Mouse (Mus musculus) forebrain, embryonic 11.5 days (tissue): ENCODE measurements around the gene Ttc21a. TPM values are rescaled to one million over a fixed set of nuclear protein-coding genes. Genes with fewer than 3 reads are reported as not detected.

ENCODE experiments used
- ATAC-seq: fragments of 200-750 bp; cut with Nextera tagmentation; replicated peaks from 2 replicates; pipeline ENCODE4 v1.8.0; 2017; ENCODE audit warnings: moderate TSS enrichment; ENCODE audit not compliant: low FRiP score
- DNase-seq: peaks from one replicate; pipeline ENCODE4 v3.0.0-alpha.2; 2017; ENCODE audit warnings: low spot score
- H3K27ac ChIP-seq: fragments of 300-500 bp; sonication (generic); 2 replicates; pipeline ENCODE4 v1.5.1; 2014; ENCODE audit warnings: low read depth, low read length
- H3K27me3 ChIP-seq: fragments of 300-500 bp; sonication (generic); 2 replicates; pipeline ENCODE4 v1.6.1; 2014; ENCODE audit warnings: mild to moderate bottlenecking, low read length, mixed read lengths; ENCODE audit not compliant: control insufficient read depth, insufficient read depth
- H3K36me3 ChIP-seq: fragments of 300-500 bp; sonication (generic); 2 replicates; pipeline ENCODE4 v1.6.1; 2014; ENCODE audit warnings: mild to moderate bottlenecking, low read length, moderate library complexity, mixed read lengths; ENCODE audit not compliant: control insufficient read depth, insufficient read depth
- H3K4me1 ChIP-seq: fragments of 300-500 bp; sonication (generic); replicated peaks from 2 replicates; pipeline ENCODE4 v1.6.1; 2014; ENCODE audit warnings: low read length, mixed read lengths; ENCODE audit not compliant: control insufficient read depth, insufficient read depth
- H3K4me2 ChIP-seq: fragments of 300-500 bp; sonication (generic); 2 replicates; pipeline ENCODE4 v1.6.1; 2014; ENCODE audit warnings: low read depth, mild to moderate bottlenecking, low read length, moderate library complexity, mixed read lengths; ENCODE audit not compliant: severe bottlenecking
- H3K4me3 ChIP-seq: fragments of 300-500 bp; sonication (generic); 2 replicates; pipeline ENCODE4 v1.5.1; 2014; ENCODE audit warnings: low read depth, low read length
- H3K9ac ChIP-seq: fragments of 300-500 bp; sonication (generic); 2 replicates; pipeline ENCODE4 v1.6.1; 2014; ENCODE audit warnings: low read length
- H3K9me3 ChIP-seq: fragments of 300-500 bp; sonication (generic); 2 replicates; pipeline ENCODE4 v1.6.1; 2016; ENCODE audit warnings: low read length, mixed read lengths; ENCODE audit not compliant: control insufficient read depth
- WGBS: fragments of 180-500 bp; shearing (Covaris S2); extraction: QIAGEN DNeasy Blood & Tissue Kit; methylation state at CpG from one replicate; pipeline ENCODE4 v1.1.7; 2014; 5-methylcytosine and 5-hydroxymethylcytosine counted together
- polyA plus RNA-seq: library from polyadenylated mRNA; unstranded; fragments of >200 nt; fragmentation: Nextera tagmentation; extraction: Ambion mirVana; gene quantifications from 2 replicates; pipeline ENCODE4 v1.2.1, GENCODE M21; 2014

The Ttc21a gene
- polyA plus RNA-seq, 1 experiment from 2014 or later = 0.33 TPM

DNA sequence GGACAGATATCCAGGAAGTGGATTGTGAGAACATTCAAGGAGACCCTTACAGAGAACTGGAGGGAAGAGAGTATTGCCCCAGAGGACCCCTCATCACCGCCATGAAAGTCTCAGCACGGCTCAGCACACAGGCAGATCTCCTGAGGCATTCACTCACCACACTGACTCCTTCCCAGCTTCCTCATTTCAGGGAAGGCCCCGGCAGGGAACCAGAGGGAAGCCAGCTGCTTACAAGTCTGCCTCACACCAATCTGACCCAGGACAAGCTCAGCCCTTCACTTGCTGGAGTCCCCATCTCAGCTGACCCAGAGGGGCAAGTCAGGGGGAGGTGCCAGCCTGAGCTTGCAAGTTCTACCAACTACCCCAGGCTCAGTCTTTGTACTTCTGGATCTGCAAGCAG lies 11.4 kb downstream of the Ttc21a start:
- Histone ChIP-seq H3K4me2 (no peak overlapping the region), H3K9me3 (no peaks in the 10 kb centered on the region), H3K4me1 (no peaks in the 10 kb centered on the region), H3K27me3 (no peaks in the 10 kb centered on the region), H3K4me3 (no peak overlapping the region), H3K36me3 (no peaks in the 10 kb centered on the region), H3K27ac (no peak overlapping the region), H3K9ac (no peak overlapping the region)
- WGBS = 63% methylated on average over 3 of the region's 3 CpGs
- DNase-seq (no peak), ATAC-seq (no peak)

DNA sequence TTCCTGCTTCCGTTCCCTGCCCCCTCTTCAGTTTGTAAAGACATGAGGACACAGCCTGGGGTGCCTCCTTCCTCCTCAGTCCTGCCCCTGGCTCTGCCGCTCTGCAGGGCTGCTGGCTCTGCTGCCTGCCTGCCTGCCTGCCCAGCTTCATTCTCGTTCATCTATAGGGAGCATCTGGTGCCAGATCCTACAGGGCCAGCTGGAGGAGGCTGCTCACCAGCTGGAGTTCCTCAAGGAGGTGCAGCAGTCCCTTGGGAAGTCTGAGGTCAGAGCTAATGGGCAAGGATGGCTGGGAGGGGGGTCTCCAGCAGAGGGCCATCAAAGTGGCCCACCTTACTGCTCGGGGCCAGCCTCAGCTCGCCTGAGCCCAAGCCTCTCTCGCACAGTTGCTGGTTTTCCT lies 13.0 kb downstream of the Ttc21a start:
- ATAC-seq (no peak), DNase-seq (no peak)
- no peaks in the 10 kb centered on the region for H3K4me1 ChIP-seq
- no peak overlapping the region for H3K27ac ChIP-seq
- no peak overlapping the region for H3K4me3 ChIP-seq
- H3K9ac ChIP-seq = no peak overlapping the region
- no peaks in the 10 kb centered on the region for H3K9me3 ChIP-seq
- H3K4me2 ChIP-seq = no peak overlapping the region
- 62% methylated on average over 6 of the region's 6 CpGs for WGBS
- H3K27me3 ChIP-seq = no peaks in the 10 kb centered on the region
- H3K36me3 ChIP-seq = no peaks in the 10 kb centered on the region

GRCm38 (mm10) chr9:119951388-119951787 lies 14.0 kb downstream of the Ttc21a start:
- DNase-seq = no peak
- Histone ChIP-seq H3K4me2 (no peak overlapping the region), H3K36me3 (no peaks in the 10 kb centered on the region), H3K9me3 (no peaks in the 10 kb centered on the region), H3K9ac (no peak overlapping the region), H3K27ac (no peak overlapping the region), H3K4me1 (no peaks in the 10 kb centered on the region), H3K27me3 (no peaks in the 10 kb centered on the region), H3K4me3 (no peak overlapping the region)
- 84% methylated on average over 9 of the region's 9 CpGs for WGBS
- no peak for ATAC-seq

- H3K27me3 ChIP-seq = no peaks in the 10 kb centered on the region
- no peaks in the 10 kb centered on the region for H3K36me3 ChIP-seq
- no peak overlapping the region for H3K4me2 ChIP-seq
- no peak overlapping the region for H3K9ac ChIP-seq
- ATAC-seq = no peak
- DNase-seq = no peak
- no peaks in the 10 kb centered on the region for H3K9me3 ChIP-seq
- no peaks in the 10 kb centered on the region for H3K4me1 ChIP-seq
- H3K4me3 ChIP-seq = no peak overlapping the region
- WGBS = 84% methylated on average over 9 of the region's 9 CpGs
- H3K27ac ChIP-seq = no peak overlapping the region
Measured at GRCm38 (mm10) chr9:119958835-119959234, 21.4 kb downstream of the Ttc21a start.

DNA sequence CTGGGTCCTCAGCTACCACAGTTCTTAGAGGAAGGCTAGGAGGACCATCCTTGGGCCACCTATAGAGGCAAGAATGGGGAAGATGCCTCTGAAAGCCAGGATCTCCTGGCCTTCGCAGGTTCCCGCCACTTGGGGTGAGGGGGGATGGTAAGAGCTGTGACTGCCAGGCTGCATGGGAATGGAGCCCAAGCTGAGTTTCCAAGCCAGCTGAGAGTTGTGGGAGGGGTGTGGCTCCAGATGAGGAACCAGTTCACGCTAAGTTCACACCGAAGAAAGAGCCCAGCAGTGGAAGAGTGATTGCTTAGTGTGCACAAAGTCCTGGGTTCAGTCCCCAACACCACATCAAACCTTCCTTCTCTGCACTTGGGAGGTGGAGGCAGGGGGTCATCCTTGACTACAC lies 24.8 kb downstream of the Ttc21a start:
- DNase-seq = no peak
- H3K9ac ChIP-seq = no peak overlapping the region
- no peaks in the 10 kb centered on the region for H3K36me3 ChIP-seq
- no peak overlapping the region for H3K4me3 ChIP-seq
- ATAC-seq = no peak
- no peak overlapping the region for H3K4me2 ChIP-seq
- WGBS = 73% methylated on average over 4 of the region's 4 CpGs
- no peaks in the 10 kb centered on the region for H3K27me3 ChIP-seq
- H3K27ac ChIP-seq = no peak overlapping the region
- no peaks in the 10 kb centered on the region for H3K9me3 ChIP-seq
- no peaks in the 10 kb centered on the region for H3K4me1 ChIP-seq

DNA sequence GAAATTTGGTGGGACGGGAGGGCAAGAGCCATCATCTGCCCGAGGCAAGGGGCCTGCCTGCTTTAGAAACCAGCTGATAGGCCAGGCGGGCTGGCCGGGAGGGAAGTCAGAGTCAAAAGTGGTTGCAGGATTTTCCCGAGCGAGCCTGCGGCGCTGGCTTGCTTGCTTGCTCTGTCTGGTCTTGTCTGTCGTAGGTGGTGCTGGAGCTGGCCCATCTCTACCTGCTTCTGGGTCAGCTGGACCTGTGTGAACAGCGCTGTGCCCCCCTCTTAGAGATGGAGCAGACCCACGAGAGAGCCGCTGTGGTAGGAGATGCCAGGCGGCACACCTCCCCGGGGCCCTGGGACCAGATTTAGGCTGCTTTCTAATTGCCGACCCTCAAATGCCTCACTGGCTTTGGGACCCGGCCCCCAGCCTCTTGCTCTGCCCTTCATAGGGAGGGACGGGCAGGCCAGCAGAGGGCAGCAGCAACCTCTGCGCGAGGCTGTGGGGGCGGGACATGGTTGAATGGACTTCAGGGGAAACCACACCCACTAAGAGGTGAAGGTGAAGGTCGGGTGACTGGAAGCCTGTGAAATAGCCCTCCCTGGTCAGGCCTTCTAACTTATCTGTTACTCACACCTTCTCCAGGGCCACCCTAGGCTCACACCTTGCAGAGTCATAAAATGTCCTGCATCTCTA lies 25.7 kb downstream of the Ttc21a start:
- H3K4me2 ChIP-seq = no peak overlapping the region
- peak overlapping the region; percentile 21 for H3K9ac ChIP-seq
- WGBS = 10% methylated on average over 21 of the region's 21 CpGs
- H3K9me3 ChIP-seq = no peaks in the 10 kb centered on the region
- peak; percentile 71 for ATAC-seq
- no peak overlapping the region for H3K4me3 ChIP-seq
- peak; percentile 87 for DNase-seq
- H3K27ac ChIP-seq = no peak overlapping the region
- no peaks in the 10 kb centered on the region for H3K36me3 ChIP-seq
- H3K27me3 ChIP-seq = no peaks in the 10 kb centered on the region
- no peaks in the 10 kb centered on the region for H3K4me1 ChIP-seq

DNA sequence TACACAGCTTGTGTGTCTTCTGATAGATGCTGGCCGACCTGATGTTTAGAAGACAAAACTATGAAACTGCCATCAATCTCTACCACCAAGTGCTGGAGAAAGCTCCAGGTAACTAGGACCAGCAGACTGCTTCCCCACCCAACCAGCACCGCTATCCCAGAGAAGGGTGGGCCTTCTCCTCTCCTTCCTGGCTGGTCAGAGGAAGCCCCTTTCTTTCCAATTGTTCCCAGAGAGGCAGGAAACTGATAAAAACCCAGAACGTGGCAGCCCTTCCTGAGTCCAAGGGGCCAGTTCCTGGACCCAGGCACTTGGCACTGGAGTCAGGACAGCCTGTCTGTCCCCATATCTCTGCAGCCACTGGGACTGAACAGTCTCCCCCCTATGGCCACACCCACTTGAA lies 26.8 kb downstream of the Ttc21a start:
- no peak overlapping the region for H3K9ac ChIP-seq
- 92% methylated on average over 3 of the region's 3 CpGs for WGBS
- H3K9me3 ChIP-seq = no peaks in the 10 kb centered on the region
- H3K4me3 ChIP-seq = no peak overlapping the region
- ATAC-seq = no peak
- no peak overlapping the region for H3K27ac ChIP-seq
- DNase-seq = no peak
- no peaks in the 10 kb centered on the region for H3K36me3 ChIP-seq
- no peak overlapping the region for H3K4me2 ChIP-seq
- H3K4me1 ChIP-seq = no peaks in the 10 kb centered on the region
- no peaks in the 10 kb centered on the region for H3K27me3 ChIP-seq

GRCm38 (mm10) chr9:119965186-119965585 lies 27.8 kb downstream of the Ttc21a start:
- Histone ChIP-seq H3K9me3 (no peaks in the 10 kb centered on the region), H3K4me1 (no peaks in the 10 kb centered on the region), H3K27ac (no peak overlapping the region), H3K27me3 (no peaks in the 10 kb centered on the region), H3K4me2 (no peak overlapping the region), H3K36me3 (no peaks in the 10 kb centered on the region), H3K9ac (no peak overlapping the region), H3K4me3 (no peak overlapping the region)
- DNase-seq (no peak), ATAC-seq (no peak)
- 87% methylated on average over 3 of the region's 3 CpGs for WGBS

DNA sequence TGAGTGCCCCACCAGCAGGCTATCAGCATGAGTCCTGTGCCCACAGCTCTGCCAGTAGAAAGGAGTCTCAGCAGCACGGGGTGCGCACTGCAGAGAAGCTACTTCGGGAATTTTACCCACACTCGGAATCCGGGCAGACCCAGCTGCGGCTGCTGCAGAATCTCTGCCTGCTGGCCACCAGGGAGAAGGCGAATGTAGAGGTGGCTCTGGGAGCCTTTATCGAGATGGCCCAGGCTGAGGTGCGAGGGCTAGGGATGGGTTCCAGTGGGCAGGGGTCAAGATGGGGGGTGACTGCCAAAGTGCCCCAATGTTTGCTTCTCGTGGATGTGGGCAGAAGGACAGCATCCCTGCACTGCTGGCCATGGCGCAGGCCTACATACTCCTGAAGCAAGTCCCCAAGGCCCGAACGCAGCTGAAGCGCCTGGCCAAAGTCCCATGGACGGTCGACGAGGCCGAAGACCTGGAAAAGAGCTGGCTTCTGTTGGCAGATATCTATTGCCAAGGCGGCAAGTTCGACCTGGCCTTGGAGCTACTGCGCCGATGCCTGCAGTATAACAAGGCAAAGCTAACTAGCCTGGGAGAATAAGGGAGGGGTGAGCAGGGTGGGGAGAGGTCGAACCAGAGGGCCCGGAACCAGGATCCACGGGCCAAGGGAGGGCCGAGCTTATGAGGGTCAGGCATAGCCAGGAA lies 29.0 kb downstream of the Ttc21a start:
- no peaks in the 10 kb centered on the region for H3K4me1 ChIP-seq
- ATAC-seq (no peak), DNase-seq (no peak)
- no peak overlapping the region for H3K27ac ChIP-seq
- no peak overlapping the region for H3K4me2 ChIP-seq
- no peaks in the 10 kb centered on the region for H3K36me3 ChIP-seq
- H3K9ac ChIP-seq = no peak overlapping the region
- H3K27me3 ChIP-seq = no peaks in the 10 kb centered on the region
- no peak overlapping the region for H3K4me3 ChIP-seq
- H3K9me3 ChIP-seq = no peaks in the 10 kb centered on the region
- 88% methylated on average over 26 of the region's 26 CpGs for WGBS
